Mouse (Mus musculus) kidney, embryonic 14.5 days (tissue): Measurements from ENCODE around the gene Zfp560. TPM values are rescaled to one million over a fixed set of nuclear protein-coding genes. Genes with fewer than 3 reads are reported as not detected.

Experiments
- ATAC-seq: fragments of 200-750 bp; cut with Nextera tagmentation; 2 replicates; pipeline ENCODE4 v1.8.0; 2017; ENCODE audit warnings: moderate number of reproducible peaks, mild to moderate bottlenecking, moderate TSS enrichment, moderate library complexity; ENCODE audit not compliant: low FRiP score, low TSS enrichment
- H3K27ac ChIP-seq: fragments of 300-500 bp; sonication (generic); 2 replicates; pipeline ENCODE4 v1.5.1; 2014; ENCODE audit warnings: low read depth, mild to moderate bottlenecking, low read length, moderate library complexity, mixed read lengths
- H3K27me3 ChIP-seq: fragments of 300-500 bp; sonication (generic); 2 replicates; pipeline ENCODE4 v1.6.1; 2014; ENCODE audit warnings: mild to moderate bottlenecking, low read length; ENCODE audit not compliant: control insufficient read depth, insufficient read depth
- H3K36me3 ChIP-seq: fragments of 300-500 bp; sonication (generic); 2 replicates; pipeline ENCODE4 v1.6.1; 2014; ENCODE audit warnings: low read length, mixed read lengths; ENCODE audit not compliant: control insufficient read depth, insufficient read depth
- H3K4me1 ChIP-seq: fragments of 300-500 bp; sonication (generic); 2 replicates; pipeline ENCODE4 v1.6.1; 2014; ENCODE audit warnings: low read length, mixed read lengths; ENCODE audit not compliant: control insufficient read depth, insufficient read depth
- H3K4me2 ChIP-seq: fragments of 300-500 bp; sonication (generic); replicated peaks from 2 replicates; pipeline ENCODE4 v1.6.1; 2014; ENCODE audit warnings: low read depth, mild to moderate bottlenecking, low read length
- H3K4me3 ChIP-seq: fragments of 300-500 bp; sonication (generic); 2 replicates; pipeline ENCODE4 v1.5.1; 2014; ENCODE audit warnings: mild to moderate bottlenecking, low read length
- H3K9ac ChIP-seq: fragments of 300-500 bp; sonication (generic); 2 replicates; pipeline ENCODE4 v1.6.1; 2014; ENCODE audit warnings: low read depth, mild to moderate bottlenecking, low read length, moderate library complexity
- H3K9me3 ChIP-seq: fragments of 300-500 bp; sonication (generic); 2 replicates; pipeline ENCODE4 v1.6.1; 2016; ENCODE audit warnings: low read length; ENCODE audit not compliant: control insufficient read depth
- WGBS: fragments of 180-500 bp; shearing (Covaris S2); extraction: QIAGEN DNeasy Blood & Tissue Kit; methylation state at CpG from one replicate; pipeline ENCODE4 v1.1.7; 2014; 5-methylcytosine and 5-hydroxymethylcytosine counted together
- polyA plus RNA-seq: library from polyadenylated mRNA; unstranded; fragments of >200 nt; fragmentation: Nextera tagmentation; extraction: Ambion mirVana; gene quantifications from 2 replicates; pipeline ENCODE4 v1.2.1, GENCODE M21; 2014

The Zfp560 gene
- 38.2 and 43.5 TPM in 2 replicates for polyA plus RNA-seq

- peak; percentile 100 for ATAC-seq
- Histone ChIP-seq H3K4me3 (peak within 1 kb of the TSS; percentile 64), H3K4me1 (peaks cover 5% of the 10 kb centered on the region; the same call in 1 of the 2 replicates), H3K27me3 (no peaks in the 10 kb centered on the region), H3K36me3 (no peaks in the 10 kb centered on the region), H3K4me2 (peak within 1 kb of the TSS; percentile 72), H3K27ac (peak within 1 kb of the TSS; percentile 61; the same call in 1 of the 2 replicates), H3K9ac (peak within 1 kb of the TSS; percentile 77), H3K9me3 (no peaks in the 10 kb centered on the region)
- 5% methylated on average over 40 of the region's 40 CpGs for WGBS
Observed at GRCm38 (mm10) chr9:20384532-20385342, at the start of gene Zfp560. Zfp560 (minus strand) TSS chr9:20385177.

- peak; percentile 64; the same call in 1 of the 2 replicates for ATAC-seq
- H3K4me2 ChIP-seq: no peak overlapping the region
- 84% methylated on average over 3 of the region's 3 CpGs for WGBS
- H3K4me1 ChIP-seq: no peaks in the 10 kb centered on the region
- no peaks in the 10 kb centered on the region; the same call in none of the 2 replicates for H3K36me3 ChIP-seq
- H3K27ac ChIP-seq: no peak overlapping the region
- no peak overlapping the region for H3K4me3 ChIP-seq
- no peaks in the 10 kb centered on the region; the same call in 1 of the 2 replicates for H3K9me3 ChIP-seq
- H3K27me3 ChIP-seq: no peaks in the 10 kb centered on the region
- H3K9ac ChIP-seq: no peak overlapping the region
Observed at GRCm38 (mm10) chr9:20430004-20430403, 45.0 kb upstream of the Zfp560 start.

- Histone ChIP-seq H3K4me3 (no peak overlapping the region), H3K4me2 (no peak overlapping the region), H3K9ac (no peak overlapping the region), H3K4me1 (no peaks in the 10 kb centered on the region), H3K27me3 (no peaks in the 10 kb centered on the region), H3K27ac (no peak overlapping the region), H3K36me3 (no peaks in the 10 kb centered on the region), H3K9me3 (no peaks in the 10 kb centered on the region)
- 18% methylated on average over 1 of the region's 1 CpGs for WGBS
- ATAC-seq: no peak
Observed at GRCm38 (mm10) chr9:20411460-20411859, 26.5 kb upstream of the Zfp560 start.

- Histone ChIP-seq H3K9ac (no peak overlapping the region), H3K4me1 (no peaks in the 10 kb centered on the region), H3K36me3 (no peaks in the 10 kb centered on the region), H3K27ac (no peak overlapping the region), H3K27me3 (no peaks in the 10 kb centered on the region), H3K4me2 (no peak overlapping the region), H3K9me3 (no peaks in the 10 kb centered on the region), H3K4me3 (no peak overlapping the region)
- 97% methylated on average over 2 of the region's 2 CpGs for WGBS
- no peak for ATAC-seq
Observed at GRCm38 (mm10) chr9:20409319-20409718, 24.3 kb upstream of the Zfp560 start.

GRCm38 (mm10) chr9:20385343-20385703 is 346 bp upstream of the Zfp560 start:
- Histone ChIP-seq H3K4me1 (peaks cover 5% of the 10 kb centered on the region; the same call in 1 of the 2 replicates), H3K36me3 (no peaks in the 10 kb centered on the region), H3K9me3 (no peaks in the 10 kb centered on the region), H3K27ac (0 out of 2 replicates have a peak overlapping the region, but pooled peaks have one; percentile 47), H3K27me3 (no peaks in the 10 kb centered on the region), H3K4me2 (peak overlapping the region; percentile 72), H3K9ac (peak overlapping the region; percentile 77), H3K4me3 (peak overlapping the region; percentile 64)
- WGBS: 22% methylated on average over 16 of the region's 16 CpGs
- ATAC-seq: no peak; the same call in 1 of the 2 replicates

GRCm38 (mm10) chr9:20383659-20384058 is 1.3 kb downstream of the Zfp560 start:
- Histone ChIP-seq H3K9ac (no peak overlapping the region), H3K4me1 (peaks cover 5% of the 10 kb centered on the region; the same call in 1 of the 2 replicates), H3K27me3 (no peaks in the 10 kb centered on the region), H3K36me3 (no peaks in the 10 kb centered on the region), H3K27ac (no peak overlapping the region), H3K4me3 (peak overlapping the region; percentile 8; the same call in 1 of the 2 replicates), H3K9me3 (no peaks in the 10 kb centered on the region), H3K4me2 (peak overlapping the region; percentile 35; the same call in 1 of the 2 replicates)
- WGBS: 77% methylated on average over 7 of the region's 7 CpGs
- ATAC-seq: no peak

GRCm38 (mm10) chr9:20374712-20375111 is 10.3 kb downstream of the Zfp560 start:
- no peak overlapping the region for H3K27ac ChIP-seq
- H3K4me1 ChIP-seq: no peaks in the 10 kb centered on the region
- H3K9me3 ChIP-seq: no peaks in the 10 kb centered on the region; the same call in 1 of the 2 replicates
- H3K27me3 ChIP-seq: no peaks in the 10 kb centered on the region
- H3K4me3 ChIP-seq: no peak overlapping the region
- 84% methylated on average over 1 of the region's 1 CpGs for WGBS
- no peak for ATAC-seq
- no peak overlapping the region for H3K4me2 ChIP-seq
- H3K9ac ChIP-seq: no peak overlapping the region
- H3K36me3 ChIP-seq: no peaks in the 10 kb centered on the region

GRCm38 (mm10) chr9:20367311-20367710 is 17.7 kb downstream of the Zfp560 start:
- no peaks in the 10 kb centered on the region for H3K27me3 ChIP-seq
- ATAC-seq: no peak
- no peak overlapping the region for H3K27ac ChIP-seq
- H3K4me1 ChIP-seq: no peaks in the 10 kb centered on the region
- no peak overlapping the region for H3K4me3 ChIP-seq
- H3K9ac ChIP-seq: no peak overlapping the region
- no peaks in the 10 kb centered on the region for H3K36me3 ChIP-seq
- 88% methylated on average over 2 of the region's 2 CpGs for WGBS
- peaks cover 4% of the 10 kb centered on the region; the same call in 1 of the 2 replicates for H3K9me3 ChIP-seq
- H3K4me2 ChIP-seq: no peak overlapping the region

GRCm38 (mm10) chr9:20348501-20348900 is 36.5 kb downstream of the Zfp560 start:
- Histone ChIP-seq H3K27ac (no peak overlapping the region), H3K27me3 (no peaks in the 10 kb centered on the region), H3K4me3 (no peak overlapping the region), H3K9me3 (no peaks in the 10 kb centered on the region), H3K9ac (no peak overlapping the region), H3K36me3 (peaks cover 22% of the 10 kb centered on the region), H3K4me2 (no peak overlapping the region), H3K4me1 (no peaks in the 10 kb centered on the region)
- ATAC-seq: no peak
- WGBS: 94% methylated on average over 4 of the region's 4 CpGs
